Mouse (Mus musculus): ENCODE results near the gene Gm4131.

GRCm38 (mm10) chr14:62600109-62600522 lies 33.4 kb upstream of the Gm4131 start:
- TF ChIP-seq EP300 (optimal IDR thresholded peaks at IDR 0.05) (no peak), CTCF (IDR thresholded peaks at IDR 0.05; ENCODE audit: low read depth) (no peak)

Measured in stomach, postnatal 0 days (tissue).